Mouse (Mus musculus) G1E (cell line): Measurements from ENCODE around the gene Fgfr2.

Experiments
- CTCF ChIP-seq: IDR thresholded peaks from 2 replicates; pipeline ENCODE4 v1.5.1; 2012; ENCODE audit warnings: low read depth, low read length, inconsistent platforms, mixed read lengths
- GATA1 ChIP-seq: IDR thresholded peaks from 2 replicates; pipeline ENCODE4 v1.6.1; 2012; ENCODE audit warnings: borderline replicate concordance, low read length, inconsistent platforms, mixed read lengths
- GATA2 ChIP-seq: IDR thresholded peaks from 2 replicates; pipeline ENCODE4 v1.6.1; 2012; ENCODE audit warnings: low read depth, low read length, inconsistent platforms, borderline replicate concordance
- TAL1 ChIP-seq: conservative IDR thresholded peaks from 2 replicates; pipeline ENCODE4 v1.6.1; 2012; ENCODE audit warnings: low read depth, low read length, inconsistent platforms, mixed read lengths

- no peak for TF ChIP-seq CTCF
- no peak for TF ChIP-seq GATA1
- TF ChIP-seq GATA2 = no peak
- no peak for TF ChIP-seq TAL1
Observed at GRCm38 (mm10) chr7:130130226-130130625, 2992.9 kb downstream of the Fgfr2 start.
